Mouse (Mus musculus) heart, postnatal 14 days (tissue): Measurements from ENCODE around the gene Tdo2. TPM values are rescaled to one million over a fixed set of nuclear protein-coding genes. Genes with fewer than 3 reads are reported as not detected.

Source experiments
- DNase-seq, 2 experiments: peaks; one replicate each; pipeline ENCODE4 v3.0.0; 2021 to 2022
- intact Hi-C: fragments of 180-260 bp; cut with DNase I; formaldehyde crosslinking; loops from one replicate; pipeline ENCODE4 v1.15.1; 2025
- total RNA-seq, 2 experiments: library from RNA; stranded (reverse); gene quantifications; 2 replicates each; pipeline ENCODE4 v1.2.3; 2021

Gene Tdo2
- total RNA-seq, 2 experiments from 2014 or later = not detected

DNA sequence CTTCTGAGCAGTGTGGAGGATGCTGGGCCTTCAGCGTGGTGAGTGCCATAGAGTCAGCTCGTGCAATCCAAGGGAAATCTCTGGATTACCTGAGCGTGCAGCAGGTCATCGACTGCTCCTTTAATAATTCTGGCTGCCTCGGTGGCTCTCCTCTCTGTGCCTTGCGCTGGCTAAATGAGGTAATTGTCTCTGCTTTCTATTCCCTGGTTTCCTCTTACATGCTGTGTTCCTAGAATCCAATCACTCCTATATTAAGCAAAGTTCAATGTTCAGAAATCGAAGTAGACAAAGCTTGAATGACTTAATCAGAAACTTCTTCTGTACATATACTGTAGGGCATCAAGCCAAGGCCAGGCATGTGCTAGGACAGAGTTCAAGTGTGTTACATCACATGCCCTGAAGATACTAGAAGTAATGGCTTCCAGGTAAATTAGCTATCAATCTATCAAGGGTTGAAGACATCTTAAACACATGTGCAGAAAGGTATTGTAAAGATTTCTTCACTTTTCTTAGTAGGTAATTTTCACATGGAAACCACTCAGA, 31.1 kb downstream of the Tdo2 start:
- DNase-seq = no peak
- intact Hi-C loops = no loop called here

DNA sequence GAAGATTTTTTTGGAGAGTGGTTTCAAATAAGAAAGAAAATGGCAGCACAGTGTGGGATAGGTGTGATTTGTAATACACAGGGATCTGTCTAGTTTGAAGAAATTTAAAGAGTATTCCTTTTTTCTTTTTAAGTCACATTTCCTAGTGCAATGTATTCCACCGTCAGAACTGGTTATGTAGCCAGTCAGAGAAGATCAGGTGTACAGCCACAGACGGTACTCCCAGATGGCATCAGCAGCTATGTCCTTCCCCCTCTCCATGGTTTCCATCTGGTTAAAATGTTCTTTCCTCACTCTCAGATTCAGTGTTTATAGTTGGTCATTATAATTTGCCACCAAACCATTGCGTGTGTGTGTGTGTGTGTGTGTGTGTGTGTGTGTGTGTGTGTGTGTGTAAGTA, 32.9 kb downstream of the Tdo2 start:
- intact Hi-C loops = no loop called here
- DNase-seq = no peak

DNA sequence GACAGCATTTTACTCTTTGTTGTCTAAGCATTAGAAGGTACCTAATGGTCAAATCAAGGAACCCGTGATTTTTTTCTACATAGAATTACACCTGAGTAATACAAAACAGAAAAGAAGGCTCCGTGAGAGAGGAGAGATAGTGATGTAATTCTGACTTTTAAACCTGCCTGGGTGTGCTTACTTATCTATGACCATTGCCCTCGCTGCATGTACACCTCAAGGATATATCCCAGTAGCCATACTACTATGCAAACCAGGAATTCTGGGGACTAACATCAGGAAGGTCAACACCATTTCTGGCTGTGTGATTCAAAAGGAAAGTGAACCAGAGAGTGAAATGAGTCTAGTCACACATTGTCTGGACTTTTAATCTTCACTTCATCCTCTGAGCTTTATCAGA, 33.7 kb downstream of the Tdo2 start:
- intact Hi-C loops = no loop called here
- DNase-seq = no peak

DNA sequence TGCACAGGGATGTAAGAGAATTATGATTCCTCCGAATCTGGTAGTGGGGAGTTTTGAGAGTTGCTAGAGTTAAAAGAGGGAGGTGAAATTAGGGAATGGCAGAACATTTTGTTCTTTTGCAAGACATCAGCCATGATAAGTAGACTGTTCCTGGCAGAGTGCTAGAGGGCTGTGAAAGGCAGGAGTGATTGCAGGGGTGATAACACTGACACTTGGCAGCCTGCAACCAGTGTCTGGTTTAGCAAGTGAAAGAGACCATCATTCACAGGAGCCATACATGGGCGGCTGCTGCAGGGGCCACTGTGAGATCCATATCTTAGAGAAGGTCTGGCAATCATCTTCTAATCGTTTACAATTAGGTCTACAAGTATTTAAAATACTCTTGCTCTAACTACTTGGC, 37.1 kb downstream of the Tdo2 start:
- DNase-seq = no peak
- intact Hi-C loops = no loop called here

DNA sequence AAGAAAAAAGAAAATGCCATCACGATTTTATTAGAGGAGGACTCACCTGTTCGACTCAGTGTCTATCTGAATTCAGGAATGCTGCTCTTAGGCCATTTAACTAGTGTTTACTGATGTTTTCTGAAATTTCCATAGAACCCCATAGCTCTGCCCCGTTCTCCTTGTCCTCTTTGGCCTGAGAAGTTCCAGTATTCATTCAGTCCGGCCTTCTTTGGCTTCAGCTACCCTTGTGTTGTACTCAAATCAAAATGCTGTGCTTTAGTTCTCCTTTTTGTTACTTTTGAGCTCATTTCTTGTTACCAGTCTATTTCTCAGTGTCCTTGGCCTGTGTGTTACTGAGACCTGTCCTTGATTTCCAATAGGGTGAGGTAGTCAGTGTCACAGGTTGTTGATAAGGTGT, 42.7 kb downstream of the Tdo2 start:
- intact Hi-C loops = loop anchor here (5.0 kb wide), 2 partner anchors 94 to 419 kb away; no protein-coding TSS in a partner anchor
- no peak for DNase-seq

DNA sequence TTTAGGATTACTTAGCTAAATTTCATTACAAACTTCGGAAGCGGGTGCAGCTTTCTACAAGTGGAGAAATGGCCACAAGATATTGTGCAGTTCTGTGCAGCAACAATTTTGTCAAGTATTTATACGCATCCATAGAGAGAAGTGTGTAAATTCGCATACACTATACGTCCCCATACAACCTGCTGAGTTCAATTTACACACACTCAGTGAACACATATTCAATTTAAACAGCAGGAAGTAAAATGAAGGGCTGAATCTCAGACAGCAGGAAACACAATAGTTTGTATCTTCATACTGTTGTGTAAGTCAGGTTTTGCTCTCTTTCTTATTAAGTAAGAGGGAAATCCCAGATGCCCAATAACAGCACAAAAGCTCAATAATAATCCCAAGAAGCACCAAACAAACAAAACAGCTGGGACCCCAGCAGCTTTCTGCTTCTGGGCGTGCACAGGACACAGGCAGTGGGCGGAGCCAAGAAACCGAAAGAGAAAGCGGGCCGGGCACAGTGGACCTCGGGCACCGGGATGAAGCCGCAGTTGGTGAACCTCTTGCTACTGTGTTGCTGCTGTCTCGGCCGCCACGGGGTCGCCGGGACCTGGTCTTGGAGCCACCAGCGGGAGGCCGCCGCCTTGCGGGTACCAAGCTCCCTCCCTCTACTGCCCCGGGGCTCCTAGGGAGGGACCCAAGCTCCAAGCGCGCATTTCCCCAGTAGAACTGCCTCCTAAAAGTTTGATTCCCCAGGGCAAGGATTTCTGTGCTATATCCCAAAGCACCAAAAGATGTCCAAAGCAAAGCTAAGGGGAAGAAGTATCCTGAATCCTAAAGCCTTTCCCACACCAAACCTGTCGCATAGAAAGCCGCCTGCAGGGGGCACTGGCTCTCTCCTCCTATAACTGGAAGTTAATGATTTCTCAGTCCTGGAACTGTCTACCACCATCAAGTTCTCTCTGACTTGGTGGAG, 43.6 kb downstream of the Tdo2 start, which contains the start of gene Ctso:
TSS of gene Ctso (plus strand) at position 461 of the 961 bp plus-strand sequence.
- intact Hi-C loops = loop anchor here (5.0 kb wide), 2 partner anchors 95 to 420 kb away; no protein-coding TSS in a partner anchor
- peak; percentile 87 to 90 for DNase-seq

DNA sequence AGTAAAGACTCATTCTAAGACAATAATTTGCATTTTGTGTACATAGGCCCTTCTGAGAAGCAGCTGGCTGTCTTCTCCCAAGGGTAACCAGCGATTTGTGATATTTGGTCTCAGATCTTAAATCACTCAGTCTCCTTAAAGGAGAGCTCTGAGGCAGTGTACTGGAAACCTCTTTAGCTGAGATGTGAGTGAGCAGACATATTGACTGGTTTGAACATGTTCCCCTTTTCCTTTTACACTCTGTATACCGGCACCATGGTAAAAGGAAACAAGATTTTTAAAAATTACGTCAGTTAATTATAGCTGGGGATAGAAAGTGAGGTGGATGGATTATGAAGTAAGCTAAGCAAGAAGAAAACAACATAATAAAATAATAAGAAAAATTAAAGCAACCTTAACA, 44.3 kb downstream of the Tdo2 start:
- intact Hi-C loops = loop anchor here (5.0 kb wide), 2 partner anchors 96 to 421 kb away; no protein-coding TSS in a partner anchor
- DNase-seq = no peak

DNA sequence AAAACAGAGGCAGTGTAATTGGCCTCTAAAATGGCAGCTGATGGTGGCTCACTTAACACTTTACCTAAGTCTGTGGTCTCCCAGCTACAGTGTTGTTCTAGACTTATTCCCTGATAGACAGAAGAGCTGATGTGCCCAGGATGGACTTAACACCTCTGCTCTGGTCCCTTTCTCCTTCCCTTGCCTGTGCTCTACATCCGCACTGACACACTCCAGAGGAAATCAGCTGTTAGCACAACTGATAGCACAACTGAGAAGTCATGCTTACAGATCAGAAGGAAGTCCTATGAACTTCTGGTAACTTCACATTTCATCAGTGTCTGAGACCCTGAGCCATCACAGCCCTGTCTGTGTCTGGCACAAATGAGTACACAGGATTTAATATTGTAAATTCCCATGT, 46.9 kb downstream of the Tdo2 start:
- DNase-seq = no peak
- intact Hi-C loops = loop anchor here (5.0 to 10.0 kb wide), 2 partner anchors 972 to 1844 kb away; no protein-coding TSS in a partner anchor

DNA sequence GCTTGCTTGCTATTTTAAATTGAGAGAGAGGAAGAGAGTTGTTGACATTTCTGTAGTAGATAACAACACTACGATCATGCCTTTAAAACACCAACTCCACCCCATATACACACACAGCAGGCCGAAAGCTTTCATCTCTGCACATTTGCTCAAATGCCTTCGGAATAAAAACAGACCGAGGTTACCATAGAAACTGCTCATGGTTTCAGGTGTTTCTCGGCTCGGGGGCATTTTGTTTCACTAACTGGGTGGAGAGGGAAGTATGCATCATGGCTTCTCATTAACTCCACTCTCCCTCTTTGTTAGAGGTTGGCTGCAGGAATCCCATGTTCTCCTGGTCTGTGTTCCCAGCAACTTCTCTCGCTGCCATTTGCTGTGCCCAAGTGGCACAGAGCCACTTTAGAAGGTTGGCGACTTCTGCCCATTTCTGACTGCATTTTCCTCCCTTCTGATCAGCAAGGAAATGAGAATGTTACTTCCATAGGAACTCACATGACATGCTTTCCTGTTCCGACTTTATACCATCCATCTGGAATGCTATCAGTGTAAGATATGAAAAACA, 49.2 kb downstream of the Tdo2 start:
- DNase-seq = no peak
- intact Hi-C loops = loop anchor here (5.0 to 10.0 kb wide), 2 partner anchors 970 to 1842 kb away; no protein-coding TSS in a partner anchor

DNA sequence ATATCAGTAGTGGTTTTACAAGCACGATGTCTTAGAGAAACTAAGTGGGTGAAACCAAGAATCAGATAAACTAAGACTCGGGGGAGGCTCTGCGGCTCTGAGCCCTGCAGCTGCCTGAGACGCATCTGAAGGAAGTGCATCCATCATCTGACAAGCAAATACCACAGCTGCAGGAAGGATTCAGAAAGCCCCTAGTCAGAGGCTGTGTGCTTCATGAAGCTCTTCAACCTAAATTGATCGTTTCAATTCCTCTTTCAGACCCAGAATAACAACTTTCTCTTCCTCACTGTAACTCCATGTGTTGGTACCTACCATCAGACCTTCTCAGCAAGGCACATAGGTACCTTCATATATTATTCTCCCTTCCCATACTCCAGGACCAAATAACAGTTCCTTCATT, 50.1 kb downstream of the Tdo2 start:
- no peak for DNase-seq
- intact Hi-C loops = loop anchor here (5.0 to 10.0 kb wide), 2 partner anchors 969 to 1841 kb away; no protein-coding TSS in a partner anchor

DNA sequence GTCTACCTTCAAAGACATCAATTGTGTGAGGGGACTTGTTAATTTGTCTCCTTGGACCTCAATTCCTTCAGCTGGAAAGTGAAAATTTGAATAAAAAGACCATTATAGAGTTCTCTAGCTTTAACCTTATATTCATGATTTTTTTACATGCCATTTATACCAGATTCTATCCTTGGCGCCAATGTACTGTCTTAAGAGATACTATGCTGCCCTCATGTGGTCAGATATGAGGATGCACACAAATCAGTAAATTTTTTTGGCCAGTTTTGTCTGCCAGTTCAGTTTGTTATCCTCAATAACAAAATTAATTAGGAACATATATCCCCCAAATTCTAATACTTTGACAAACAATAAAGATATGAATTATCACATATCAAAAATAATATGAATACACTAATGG, 51.1 kb downstream of the Tdo2 start:
- DNase-seq = peak; percentile 6 to 55
- intact Hi-C loops = loop anchor here (5.0 to 10.0 kb wide), 3 partner anchors 888 to 1840 kb away; partner anchors contain the start of gene Pdgfc

DNA sequence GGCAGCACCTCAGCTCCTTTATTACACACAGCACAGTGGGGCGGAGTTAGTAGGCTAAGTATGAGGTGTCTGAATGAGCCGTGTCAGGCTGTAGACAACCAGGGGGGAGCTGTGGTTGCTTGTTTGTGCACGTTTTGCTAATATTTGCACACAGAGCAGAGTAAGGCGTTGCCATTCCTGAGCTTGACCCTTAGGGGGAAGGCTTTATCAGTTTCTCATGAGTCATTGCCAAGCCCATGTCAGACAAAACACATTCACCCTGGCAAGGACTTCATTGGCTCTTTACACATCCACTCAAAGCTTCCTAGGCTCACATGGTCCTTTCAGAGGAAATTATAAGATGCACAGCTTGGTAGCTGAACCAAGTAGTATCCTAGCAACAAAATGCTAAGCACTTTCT, 53.1 kb downstream of the Tdo2 start:
- intact Hi-C loops = loop anchor here (5.0 to 10.0 kb wide), 2 partner anchors 886 to 1838 kb away; partner anchors contain the start of gene Pdgfc
- DNase-seq = no peak

DNA sequence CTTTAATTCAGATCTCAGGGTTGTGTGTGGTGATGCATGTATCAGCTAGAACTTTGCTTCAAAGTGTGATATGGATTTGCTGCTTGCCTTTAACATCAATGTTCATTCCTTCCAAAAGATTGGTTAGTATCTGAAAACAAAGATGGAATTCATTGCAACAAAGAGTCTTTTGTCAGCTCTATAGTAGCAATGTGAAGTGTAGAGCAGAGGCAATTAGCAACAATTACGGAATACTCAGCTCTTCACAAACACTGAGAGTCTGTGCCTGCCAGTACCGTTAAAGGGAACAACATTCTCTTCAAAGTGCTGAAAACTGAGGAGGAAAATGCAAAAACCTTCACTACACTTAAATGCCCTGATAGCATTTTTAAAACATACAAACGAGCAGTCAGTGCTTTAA, 56.3 kb downstream of the Tdo2 start:
- intact Hi-C loops = loop anchor here (5.0 to 10.0 kb wide), 2 partner anchors 882 to 1835 kb away; partner anchors contain the start of gene Pdgfc
- DNase-seq = no peak

DNA sequence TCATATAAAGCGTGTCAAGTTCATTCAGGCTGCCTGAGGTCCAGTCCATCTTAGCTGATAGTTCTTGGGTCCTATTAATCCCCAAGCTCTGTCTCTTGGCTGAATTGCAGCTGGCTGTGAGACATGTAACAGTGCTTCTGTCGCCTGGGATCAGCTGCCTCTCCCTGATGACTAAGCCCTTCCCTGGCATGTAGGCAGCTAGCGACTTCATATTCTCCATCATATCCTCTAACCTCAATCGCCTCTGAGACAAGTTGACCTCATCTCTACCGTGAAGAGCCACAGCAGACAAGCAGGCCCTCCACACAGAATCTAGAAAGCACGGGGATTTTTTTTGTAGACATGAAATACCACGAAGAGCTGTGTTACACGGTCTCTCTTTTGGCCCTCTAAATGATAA, 57.8 kb downstream of the Tdo2 start:
- intact Hi-C loops = no loop called here
- DNase-seq = no peak

DNA sequence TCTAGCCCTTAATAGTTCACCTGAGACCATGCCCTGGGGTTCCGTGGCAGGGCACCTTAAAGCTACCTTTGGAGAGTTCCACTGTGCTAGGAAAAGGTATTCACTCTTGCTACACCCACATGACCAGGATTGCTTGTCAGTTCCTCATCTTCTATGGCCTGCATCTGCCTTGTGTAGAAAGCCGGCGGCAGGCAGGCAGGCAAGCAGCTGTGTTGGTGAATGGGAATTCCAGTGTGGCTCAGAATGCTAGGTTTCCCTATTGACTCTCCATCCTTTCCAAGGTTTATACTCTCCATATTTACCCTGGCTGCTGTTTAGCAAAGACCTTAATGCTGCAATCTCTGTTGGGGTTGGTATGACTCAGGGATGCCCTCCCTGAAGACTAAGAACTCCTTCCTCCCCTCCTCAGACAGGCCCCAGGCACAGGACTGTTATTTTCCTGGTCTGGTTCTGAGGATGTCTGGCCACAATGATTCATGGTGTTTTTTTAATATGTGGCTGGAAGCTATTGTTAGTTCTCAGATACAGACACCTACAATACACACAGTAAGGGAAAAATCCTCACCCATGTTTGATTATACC, 58.6 kb downstream of the Tdo2 start:
- DNase-seq = no peak
- intact Hi-C loops = no loop called here

DNA sequence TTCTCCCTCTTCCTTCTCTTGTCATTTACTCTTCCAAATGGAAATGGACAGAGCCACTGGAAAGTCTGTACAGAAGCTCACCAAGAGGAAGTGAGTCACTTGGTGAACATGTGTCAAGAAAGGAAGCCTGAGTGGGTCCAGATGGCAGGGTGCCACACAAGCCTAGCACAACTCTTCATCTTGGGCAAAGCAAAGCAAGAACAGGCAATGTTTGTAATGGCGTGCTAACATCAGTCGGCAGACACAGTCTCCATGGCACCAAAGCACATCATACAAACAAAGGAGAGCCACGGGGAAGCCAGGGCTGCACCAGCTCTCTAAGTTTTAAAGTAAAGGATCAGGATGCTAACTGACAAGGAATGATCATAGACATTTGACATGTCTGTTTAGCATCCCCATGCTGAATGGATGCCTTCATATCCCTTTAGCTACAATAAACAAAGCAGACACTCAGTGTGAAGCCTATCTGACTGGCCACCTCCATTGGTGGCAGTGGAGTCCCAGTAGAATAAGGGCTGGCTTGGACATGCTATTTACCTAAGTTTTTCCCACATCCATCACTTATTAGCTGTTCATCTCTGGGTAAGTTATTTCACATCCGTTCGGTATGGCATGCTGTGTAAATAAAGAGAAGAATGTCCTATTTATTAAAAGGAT, 59.8 kb downstream of the Tdo2 start:
- intact Hi-C loops = no loop called here
- DNase-seq = peak; percentile 19 to 34

DNA sequence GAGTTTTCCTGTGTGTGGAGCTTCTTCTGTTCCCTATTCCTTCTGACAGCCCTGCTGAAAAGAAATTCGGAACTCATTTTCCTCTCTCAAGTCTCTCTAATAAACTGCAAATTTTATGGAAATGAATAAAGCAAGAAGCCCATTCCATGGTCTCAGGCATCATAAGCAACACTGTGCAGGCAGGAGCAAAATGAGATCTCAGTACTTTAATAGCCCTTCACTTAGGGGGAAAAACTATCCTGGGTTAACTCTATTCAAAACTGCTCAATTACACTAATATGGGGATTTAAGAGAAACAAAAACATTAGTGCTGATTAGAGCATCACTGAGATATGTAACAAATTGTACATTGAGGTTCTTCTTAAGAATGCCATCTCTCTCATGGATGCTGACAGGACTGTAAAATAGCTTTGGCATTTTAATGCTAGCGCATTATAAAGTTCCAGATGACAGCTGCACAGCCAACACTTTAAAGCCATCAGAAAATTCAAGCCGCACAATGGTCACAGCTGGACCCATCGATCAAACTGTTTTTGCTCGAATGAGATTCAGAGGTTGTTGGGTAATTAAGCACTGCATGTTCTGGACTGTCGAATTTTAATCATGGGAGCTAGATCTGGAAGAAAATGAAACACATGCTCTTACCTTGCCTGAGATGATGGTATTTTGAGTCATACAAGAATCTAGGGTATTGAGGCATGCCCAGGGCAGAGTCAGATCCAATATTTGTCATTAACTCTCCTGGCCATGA, 65.5 kb downstream of the Tdo2 start:
- intact Hi-C loops = no loop called here
- DNase-seq = no peak
